Mouse (Mus musculus) embryonic facial prominence, embryonic 15.5 days (tissue): ENCODE data around the gene Itga9. TPM values are rescaled to one million over a fixed set of nuclear protein-coding genes. Genes with fewer than 3 reads are reported as not detected.

Experiments
- ATAC-seq: fragments of 200-750 bp; cut with Nextera tagmentation; 2 replicates; pipeline ENCODE4 v1.8.0; 2017; ENCODE audit warnings: low read depth, moderate TSS enrichment; ENCODE audit not compliant: insufficient number of reproducible peaks, low FRiP score, low TSS enrichment
- H3K27ac ChIP-seq: fragments of 300-500 bp; sonication (generic); replicated peaks from 2 replicates; pipeline ENCODE4 v1.5.1; 2015; ENCODE audit warnings: mild to moderate bottlenecking, inconsistent platforms
- H3K27me3 ChIP-seq: fragments of 300-500 bp; sonication (generic); 2 replicates; pipeline ENCODE4 v1.6.1; 2015; ENCODE audit warnings: inconsistent platforms
- H3K36me3 ChIP-seq: fragments of 300-500 bp; sonication (generic); 2 replicates; pipeline ENCODE4 v1.6.1; 2015; ENCODE audit warnings: mild to moderate bottlenecking, inconsistent platforms
- H3K4me1 ChIP-seq: fragments of 300-500 bp; sonication (generic); 2 replicates; pipeline ENCODE4 v1.6.1; 2015; ENCODE audit warnings: inconsistent platforms
- H3K4me2 ChIP-seq: fragments of 300-500 bp; sonication (generic); replicated peaks from 2 replicates; pipeline ENCODE4 v1.6.1; 2015; ENCODE audit warnings: mild to moderate bottlenecking, inconsistent platforms
- H3K4me3 ChIP-seq: fragments of 300-500 bp; sonication (generic); replicated peaks from 2 replicates; pipeline ENCODE4 v1.5.1; 2015; ENCODE audit warnings: mild to moderate bottlenecking, inconsistent platforms
- H3K9ac ChIP-seq: fragments of 300-500 bp; sonication (generic); 2 replicates; pipeline ENCODE4 v1.6.1; 2015; ENCODE audit warnings: inconsistent platforms
- H3K9me3 ChIP-seq: fragments of 300-500 bp; sonication (generic); replicated peaks from 2 replicates; pipeline ENCODE4 v1.6.1; 2016; ENCODE audit warnings: inconsistent platforms
- WGBS: fragments of 180-500 bp; shearing (Covaris S2); methylation state at CpG from one replicate; pipeline ENCODE4 v1.1.7; 2015; 5-methylcytosine and 5-hydroxymethylcytosine counted together
- polyA plus RNA-seq: library from polyadenylated mRNA; unstranded; fragments of >200 nt; fragmentation: Nextera tagmentation; extraction: Ambion mirVana; gene quantifications from 2 replicates; pipeline ENCODE4 v1.2.1, GENCODE M21; 2015

Gene Itga9
- polyA plus RNA-seq, 1 experiment from 2014 or later: 14.7 TPM

GRCm38 (mm10) chr9:118948486-118948885 is 342.0 kb downstream of the Itga9 start:
- no peak overlapping the region for H3K9ac ChIP-seq
- no peaks in the 10 kb centered on the region for H3K9me3 ChIP-seq
- no peak overlapping the region for H3K4me2 ChIP-seq
- 76% methylated on average over 5 of the region's 5 CpGs for WGBS
- H3K27ac ChIP-seq: no peak overlapping the region
- no peak for ATAC-seq
- H3K27me3 ChIP-seq: no peaks in the 10 kb centered on the region
- 0 out of 2 replicates have a peak, but pooled peaks cover 4% of the 10 kb centered on the region for H3K36me3 ChIP-seq
- H3K4me3 ChIP-seq: no peak overlapping the region
- peaks cover 18% of the 10 kb centered on the region for H3K4me1 ChIP-seq

- Histone ChIP-seq H3K36me3 (0 out of 2 replicates have a peak, but pooled peaks cover 4% of the 10 kb centered on the region), H3K4me1 (peaks cover 16% of the 10 kb centered on the region), H3K9me3 (no peaks in the 10 kb centered on the region), H3K27me3 (no peaks in the 10 kb centered on the region), H3K27ac (no peak overlapping the region), H3K9ac (no peak overlapping the region), H3K4me2 (no peak overlapping the region), H3K4me3 (no peak overlapping the region)
- WGBS: 84% methylated on average over 8 of the region's 8 CpGs
- no peak for ATAC-seq
Measured at GRCm38 (mm10) chr9:118949124-118949523, 342.6 kb downstream of the Itga9 start.

GRCm38 (mm10) chr9:118949654-118950053 is 343.2 kb downstream of the Itga9 start:
- 0 out of 2 replicates have a peak, but pooled peaks cover 4% of the 10 kb centered on the region for H3K36me3 ChIP-seq
- 52% methylated on average over 4 of the region's 4 CpGs for WGBS
- no peak for ATAC-seq
- H3K4me2 ChIP-seq: no peak overlapping the region
- H3K9ac ChIP-seq: no peak overlapping the region
- no peak overlapping the region for H3K4me3 ChIP-seq
- H3K27ac ChIP-seq: no peak overlapping the region
- no peaks in the 10 kb centered on the region for H3K9me3 ChIP-seq
- H3K27me3 ChIP-seq: no peaks in the 10 kb centered on the region
- peaks cover 14% of the 10 kb centered on the region for H3K4me1 ChIP-seq

GRCm38 (mm10) chr9:118950061-118950460 is 343.6 kb downstream of the Itga9 start:
- H3K9ac ChIP-seq: no peak overlapping the region
- H3K4me3 ChIP-seq: no peak overlapping the region
- no peak overlapping the region for H3K4me2 ChIP-seq
- no peak overlapping the region for H3K27ac ChIP-seq
- H3K9me3 ChIP-seq: no peaks in the 10 kb centered on the region
- peaks cover 14% of the 10 kb centered on the region for H3K4me1 ChIP-seq
- ATAC-seq: no peak
- H3K36me3 ChIP-seq: 0 out of 2 replicates have a peak, but pooled peaks cover 4% of the 10 kb centered on the region
- WGBS: 45% methylated on average over 10 of the region's 10 CpGs
- no peaks in the 10 kb centered on the region for H3K27me3 ChIP-seq

Other genes with a start within 250 kb of the Itga9 start
- not detected in 2 replicates for gene Eomes, start 128.5 kb upstream of the Itga9 start, polyA plus RNA-seq
- gene Golga4, start 100.4 kb upstream of the Itga9 start, polyA plus RNA-seq: 50.3 and 51.3 TPM in 2 replicates